Mouse (Mus musculus) lung, embryonic 15.5 days (tissue): ENCODE measurements around the gene Rpl27. TPM values are rescaled to one million over a fixed set of nuclear protein-coding genes. Genes with fewer than 3 reads are reported as not detected.
A peak's percentile ranks its signal among the peaks of the same experiment; 100 is the strongest.
"Not testable (repeated sequence)": the region's sequence is repeated elsewhere in the genome, so short reads cannot be mapped to it uniquely, and the experiment has no call there.

Experiments
- ATAC-seq: fragments of 200-750 bp; cut with Nextera tagmentation; 2 replicates; pipeline ENCODE4 v1.8.0; 2017; ENCODE audit warnings: moderate number of reproducible peaks, borderline replicate concordance; ENCODE audit not compliant: low FRiP score, low TSS enrichment; ENCODE audit errors: extremely low read depth
- H3K27ac ChIP-seq: fragments of 300-500 bp; sonication (generic); 2 replicates; pipeline ENCODE4 v1.5.1; 2015; ENCODE audit warnings: moderate library complexity, mild to moderate bottlenecking, inconsistent platforms
- H3K27me3 ChIP-seq: fragments of 300-500 bp; sonication (generic); 2 replicates; pipeline ENCODE4 v1.6.1; 2015; ENCODE audit warnings: inconsistent platforms
- H3K36me3 ChIP-seq: fragments of 300-500 bp; sonication (generic); 2 replicates; pipeline ENCODE4 v1.6.1; 2015; ENCODE audit warnings: inconsistent platforms
- H3K4me1 ChIP-seq: fragments of 300-500 bp; sonication (generic); 2 replicates; pipeline ENCODE4 v1.6.1; 2015; ENCODE audit warnings: inconsistent platforms
- H3K4me2 ChIP-seq: fragments of 300-500 bp; sonication (generic); 2 replicates; pipeline ENCODE4 v1.6.1; 2015; ENCODE audit warnings: inconsistent platforms, mild to moderate bottlenecking, moderate library complexity
- H3K4me3 ChIP-seq: fragments of 300-500 bp; sonication (generic); 2 replicates; pipeline ENCODE4 v1.5.1; 2015; ENCODE audit warnings: mild to moderate bottlenecking, inconsistent platforms
- H3K9ac ChIP-seq: fragments of 300-500 bp; sonication (generic); 2 replicates; pipeline ENCODE4 v1.6.1; 2015; ENCODE audit warnings: inconsistent platforms
- H3K9me3 ChIP-seq: fragments of 300-500 bp; sonication (generic); 2 replicates; pipeline ENCODE4 v1.6.1; 2016; ENCODE audit warnings: inconsistent platforms
- WGBS: fragments of 180-500 bp; shearing (Covaris S2); methylation state at CpG from one replicate; pipeline ENCODE4 v1.1.7; 2015; 5-methylcytosine and 5-hydroxymethylcytosine counted together
- polyA plus RNA-seq: library from polyadenylated mRNA; unstranded; fragments of >200 nt; fragmentation: Nextera tagmentation; extraction: Ambion mirVana; gene quantifications from 2 replicates; pipeline ENCODE4 v1.2.1, GENCODE M21; 2015

Gene Rpl27
- polyA plus RNA-seq, 1 experiment from 2014 or later: 299 TPM

DNA sequence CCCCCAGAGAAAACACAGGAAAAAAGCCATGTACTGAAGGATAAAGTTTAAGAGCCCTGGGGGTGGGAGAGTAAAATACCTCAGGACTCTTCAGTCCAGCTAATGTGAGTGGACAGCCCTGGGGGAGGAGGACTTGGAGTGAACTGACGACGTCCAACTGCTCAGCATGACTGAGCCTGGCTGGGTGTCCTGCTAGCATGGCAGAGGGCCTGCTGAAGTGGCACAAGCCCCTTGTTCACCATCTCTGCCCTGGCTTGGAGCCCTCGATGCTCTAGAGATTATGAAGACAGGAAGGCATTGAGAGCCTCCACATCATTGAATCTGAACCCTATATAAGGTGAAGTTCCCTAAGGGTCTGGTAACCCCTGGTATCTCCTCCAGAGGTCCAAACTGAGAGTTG is 29.8 kb downstream of the Rpl27 start:
- Histone ChIP-seq H3K4me3 (no peak overlapping the region), H3K27me3 (no peaks in the 10 kb centered on the region), H3K36me3 (no peaks in the 10 kb centered on the region), H3K27ac (no peak overlapping the region), H3K4me1 (peaks cover 15% of the 10 kb centered on the region), H3K9me3 (no peaks in the 10 kb centered on the region), H3K4me2 (no peak overlapping the region), H3K9ac (no peak overlapping the region)
- ATAC-seq: no peak
- WGBS: 41% methylated on average over 3 of the region's 3 CpGs

DNA sequence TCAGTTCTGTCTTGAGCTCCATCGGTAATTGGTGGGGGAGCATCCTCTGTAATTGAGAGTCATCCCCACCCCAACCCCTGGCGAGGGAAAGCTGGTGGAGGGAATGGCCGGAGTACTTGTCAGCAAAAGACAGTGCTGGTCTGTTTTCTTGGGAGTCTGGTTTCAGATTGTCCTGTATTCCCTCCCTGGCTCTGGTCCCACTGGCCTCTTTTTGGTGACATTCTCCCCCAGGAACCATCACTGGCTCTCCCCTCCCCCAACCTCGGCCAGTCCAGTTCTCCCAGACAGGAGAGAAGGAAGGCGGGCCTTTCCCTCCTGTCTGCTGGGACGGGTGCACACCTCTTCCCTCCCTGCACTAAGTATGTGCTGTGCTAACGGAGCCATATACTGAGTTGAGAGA is 30.2 kb downstream of the Rpl27 start:
- Histone ChIP-seq H3K4me2 (no peak overlapping the region), H3K4me3 (no peak overlapping the region), H3K27me3 (no peaks in the 10 kb centered on the region), H3K36me3 (no peaks in the 10 kb centered on the region), H3K9me3 (no peaks in the 10 kb centered on the region), H3K4me1 (peaks cover 12% of the 10 kb centered on the region), H3K9ac (no peak overlapping the region), H3K27ac (no peak overlapping the region)
- no peak for ATAC-seq
- WGBS: 39% methylated on average over 7 of the region's 7 CpGs

DNA sequence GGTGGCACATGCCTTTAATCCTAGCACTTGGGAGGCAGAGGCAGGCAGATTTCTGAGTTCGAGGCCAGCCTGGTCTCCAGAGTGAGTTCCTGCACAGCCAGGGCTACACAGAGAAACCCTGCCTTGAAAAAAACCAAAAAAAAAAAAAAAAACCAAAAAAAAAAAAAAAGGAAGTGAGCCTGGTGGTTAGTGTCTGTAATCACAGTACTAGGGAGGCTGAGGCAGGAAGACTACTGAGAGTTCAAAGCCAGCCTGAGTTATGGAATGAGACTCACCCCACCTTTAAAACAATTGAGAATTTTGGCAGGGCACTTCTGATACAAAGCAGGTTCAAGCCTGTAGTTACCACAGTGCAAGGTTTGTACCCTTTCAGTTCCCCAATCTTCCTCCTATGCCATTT is 31.6 kb downstream of the Rpl27 start:
- H3K4me3 ChIP-seq, H3K36me3 ChIP-seq, H3K27ac ChIP-seq, H3K4me1 ChIP-seq, H3K4me2 ChIP-seq, H3K27me3 ChIP-seq, ATAC-seq, H3K9ac ChIP-seq, H3K9me3 ChIP-seq: not testable (repeated sequence)
- 75% methylated on average over 1 of the region's 1 CpGs for WGBS

DNA sequence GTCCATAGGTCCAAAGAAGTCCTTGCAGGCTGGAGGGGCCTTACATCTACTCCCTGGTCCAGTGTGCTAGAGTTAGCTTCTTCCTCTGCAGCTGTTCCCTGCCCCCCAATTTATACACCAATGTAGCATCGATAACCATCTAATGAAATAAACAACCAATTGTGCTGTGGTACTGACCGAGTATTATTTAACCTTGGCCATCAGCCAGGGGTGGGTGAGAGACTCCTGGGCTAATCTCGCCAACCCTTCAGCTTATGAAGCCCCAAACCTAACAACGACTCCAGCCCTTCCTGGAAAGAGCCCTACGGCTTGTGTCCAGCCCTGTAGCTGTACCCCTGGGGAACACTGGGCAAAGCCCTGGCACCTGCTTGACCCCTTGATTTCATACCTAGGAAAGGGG is 32.2 kb downstream of the Rpl27 start:
- no peak for ATAC-seq
- WGBS: 58% methylated on average over 5 of the region's 5 CpGs

DNA sequence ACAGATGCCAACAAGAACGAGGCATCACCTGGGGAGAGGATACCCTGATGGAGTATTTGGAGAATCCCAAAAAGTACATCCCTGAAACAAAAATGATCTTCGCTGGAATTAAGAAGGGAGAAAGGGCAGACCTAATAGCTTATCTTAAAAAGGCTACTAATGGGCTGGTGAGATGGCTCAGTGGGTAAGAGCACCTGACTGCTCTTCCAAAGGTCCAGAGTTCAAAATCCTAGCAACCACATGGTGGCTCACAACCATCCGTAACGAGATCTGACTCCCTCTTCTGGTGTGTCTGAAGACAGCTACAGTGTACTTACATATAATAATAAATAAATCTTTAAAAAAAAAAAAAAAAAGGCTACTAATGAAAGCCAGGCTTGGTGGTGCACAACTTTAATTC is 34.3 kb downstream of the Rpl27 start:
- H3K36me3 ChIP-seq, H3K9ac ChIP-seq, H3K27ac ChIP-seq, H3K4me2 ChIP-seq, H3K27me3 ChIP-seq, H3K4me3 ChIP-seq, ATAC-seq, H3K9me3 ChIP-seq, H3K4me1 ChIP-seq: not testable (repeated sequence)
- 79% methylated on average over 4 of the region's 4 CpGs for WGBS

More for the DNA sequence above, 32.2 kb downstream of the Rpl27 start:
- no peak overlapping the region for H3K4me3 ChIP-seq
- no peaks in the 10 kb centered on the region for H3K27me3 ChIP-seq
- no peak overlapping the region for H3K9ac ChIP-seq
- no peak overlapping the region for H3K27ac ChIP-seq
- H3K36me3 ChIP-seq: no peaks in the 10 kb centered on the region
- no peak overlapping the region for H3K4me2 ChIP-seq
- peaks cover 4% of the 10 kb centered on the region; the same call in 1 of the 2 replicates for H3K4me1 ChIP-seq
- no peaks in the 10 kb centered on the region for H3K9me3 ChIP-seq

DNA sequence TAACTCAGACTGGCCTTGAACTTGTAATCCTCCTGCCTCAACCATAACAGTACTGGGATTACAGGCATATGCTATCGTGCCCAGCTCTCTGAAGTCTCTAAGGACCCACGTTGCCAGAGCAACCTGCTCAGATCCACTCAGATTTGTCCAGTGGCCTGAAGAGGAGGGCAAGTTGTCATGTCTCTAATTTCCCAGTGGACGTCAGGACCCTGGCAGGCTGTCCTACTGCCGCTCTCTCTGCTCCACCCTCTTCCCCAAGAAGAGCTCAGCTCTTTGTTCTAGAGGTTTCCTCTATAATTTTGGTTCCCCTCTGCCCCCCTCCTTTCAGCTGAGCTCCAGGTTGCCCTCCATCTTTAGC is 35.1 kb downstream of the Rpl27 start:
- Histone ChIP-seq H3K9me3 (no peaks in the 10 kb centered on the region), H3K4me2 (no peak overlapping the region), H3K36me3 (no peaks in the 10 kb centered on the region), H3K27me3 (no peaks in the 10 kb centered on the region), H3K9ac (no peak overlapping the region), H3K4me1 (peaks cover 7% of the 10 kb centered on the region; the same call in 1 of the 2 replicates), H3K27ac (no peak overlapping the region), H3K4me3 (no peak overlapping the region)
- 43% methylated on average over 4 of the region's 4 CpGs for WGBS
- no peak for ATAC-seq

DNA sequence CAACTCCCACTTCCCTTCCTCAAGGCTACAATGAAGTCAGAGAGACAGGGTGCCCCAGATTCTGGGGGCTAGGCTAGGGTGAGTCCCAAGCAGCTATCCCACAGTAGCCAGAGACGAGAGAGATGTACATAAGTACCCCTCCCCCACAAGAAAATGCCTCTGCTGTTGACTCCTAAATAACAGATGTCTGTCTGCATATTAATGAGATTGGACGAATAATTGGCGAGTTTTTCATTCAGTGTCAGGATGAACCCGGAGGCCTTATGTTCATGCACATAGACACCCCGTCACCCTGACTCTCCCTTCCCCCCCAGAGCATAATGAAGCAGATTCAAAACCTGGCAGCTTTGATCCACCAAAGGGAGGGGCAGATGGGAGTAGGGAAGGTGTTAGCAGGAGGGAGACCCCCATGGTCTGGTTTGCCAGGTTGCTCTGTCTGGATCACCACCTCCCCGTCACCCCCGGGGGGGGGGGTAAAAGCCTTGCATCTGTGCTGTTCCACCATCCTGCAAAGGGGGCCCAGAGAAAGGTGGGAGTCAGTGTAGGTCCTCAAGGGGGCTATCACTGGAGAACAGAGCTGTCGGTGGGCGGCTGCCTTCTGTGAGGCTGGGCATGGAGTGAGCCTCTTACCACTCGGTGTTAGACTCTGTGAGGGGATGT is 35.6 kb downstream of the Rpl27 start:
- no peak overlapping the region for H3K27ac ChIP-seq
- ATAC-seq: no peak
- no peak overlapping the region for H3K9ac ChIP-seq
- H3K4me1 ChIP-seq: peaks cover 7% of the 10 kb centered on the region; the same call in 1 of the 2 replicates
- H3K9me3 ChIP-seq: no peaks in the 10 kb centered on the region
- H3K4me2 ChIP-seq: no peak overlapping the region
- H3K27me3 ChIP-seq: no peaks in the 10 kb centered on the region
- 55% methylated on average over 10 of the region's 10 CpGs for WGBS
- no peaks in the 10 kb centered on the region for H3K36me3 ChIP-seq
- H3K4me3 ChIP-seq: no peak overlapping the region

DNA sequence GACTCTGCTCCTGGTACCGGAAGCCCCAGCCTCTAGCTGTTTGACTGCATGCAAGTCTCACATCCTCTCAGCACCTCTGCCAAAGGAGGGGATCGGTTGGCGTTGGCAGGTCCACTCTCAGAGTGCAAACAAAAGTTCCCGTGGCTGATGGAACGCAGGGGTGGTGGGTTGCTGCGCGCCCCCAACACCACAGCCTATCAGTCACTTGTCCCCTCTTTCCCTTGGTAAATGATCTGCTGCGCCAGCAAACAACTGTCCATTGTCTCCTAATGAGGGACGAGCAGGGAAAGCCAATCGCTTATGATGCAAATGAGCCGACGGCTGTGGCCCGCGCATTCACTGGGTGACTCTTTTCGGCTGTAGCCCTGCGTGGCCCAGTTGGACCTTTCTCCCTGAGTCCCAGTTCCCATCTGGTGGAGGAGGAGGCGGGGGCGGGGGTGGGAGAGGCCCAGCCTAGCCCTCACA is 37.1 kb downstream of the Rpl27 start:
- H3K27ac ChIP-seq: no peak overlapping the region
- peaks cover 7% of the 10 kb centered on the region; the same call in 1 of the 2 replicates for H3K4me1 ChIP-seq
- H3K27me3 ChIP-seq: no peaks in the 10 kb centered on the region
- no peak overlapping the region for H3K9ac ChIP-seq
- H3K4me3 ChIP-seq: 0 out of 2 replicates have a peak overlapping the region, but pooled peaks have one; percentile 12
- H3K9me3 ChIP-seq: no peaks in the 10 kb centered on the region
- WGBS: 6% methylated on average over 18 of the region's 18 CpGs
- peak overlapping the region; percentile 38 for H3K4me2 ChIP-seq
- no peaks in the 10 kb centered on the region for H3K36me3 ChIP-seq
- no peak for ATAC-seq

DNA sequence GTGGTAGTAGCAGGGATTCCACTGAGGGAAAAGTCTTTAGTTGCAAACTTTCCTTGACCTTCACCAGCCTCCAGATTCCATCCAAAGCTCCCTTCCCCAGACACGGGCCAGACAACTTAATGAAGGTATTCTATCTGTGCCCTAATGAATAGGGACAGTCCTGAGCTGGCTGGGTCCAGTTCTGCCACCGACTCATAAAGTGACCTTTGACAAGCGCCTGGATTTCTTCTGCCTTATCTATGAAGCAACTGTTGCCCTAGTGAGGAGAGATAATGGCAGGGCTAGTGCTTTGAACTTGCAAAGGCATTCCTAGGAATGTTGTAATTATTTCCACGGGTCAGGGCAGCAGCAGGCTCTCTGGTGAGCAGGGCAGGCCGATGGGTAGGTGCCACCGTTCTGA is 38.8 kb downstream of the Rpl27 start:
- ATAC-seq: no peak
- no peak overlapping the region for H3K27ac ChIP-seq
- WGBS: 16% methylated on average over 6 of the region's 6 CpGs

DNA sequence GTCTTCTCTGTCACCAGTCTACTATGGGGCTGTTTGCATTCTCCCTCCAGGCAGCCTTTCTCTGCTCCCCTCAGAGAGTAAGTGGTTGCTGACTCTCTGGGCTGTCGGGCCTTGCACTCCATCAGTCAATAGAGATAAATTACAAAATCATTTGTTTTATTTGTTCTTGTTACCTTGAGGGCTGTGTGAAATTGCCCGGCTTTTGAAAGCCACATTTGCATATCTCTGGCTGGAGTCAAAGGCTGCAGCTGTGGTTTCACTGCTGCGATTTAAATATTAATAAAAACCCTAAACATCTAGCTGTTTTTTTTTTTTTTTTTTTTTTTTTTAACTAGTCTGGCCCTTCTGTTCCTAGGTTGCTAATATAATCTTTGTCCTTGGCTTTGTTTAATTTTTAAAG is 41.7 kb downstream of the Rpl27 start:
- ATAC-seq: no peak
- Histone ChIP-seq H3K9me3 (no peaks in the 10 kb centered on the region), H3K27ac (no peak overlapping the region), H3K27me3 (no peaks in the 10 kb centered on the region), H3K4me1 (peaks cover 7% of the 10 kb centered on the region; the same call in 1 of the 2 replicates), H3K4me3 (no peak overlapping the region), H3K36me3 (0 out of 2 replicates have a peak, but pooled peaks cover 12% of the 10 kb centered on the region), H3K4me2 (no peak overlapping the region), H3K9ac (no peak overlapping the region)
- 24% methylated on average over 3 of the region's 3 CpGs for WGBS

More for the DNA sequence above, 38.8 kb downstream of the Rpl27 start:
- Histone ChIP-seq H3K4me2 (no peak overlapping the region), H3K4me3 (no peak overlapping the region), H3K27me3 (no peaks in the 10 kb centered on the region), H3K36me3 (no peaks in the 10 kb centered on the region), H3K9me3 (no peaks in the 10 kb centered on the region), H3K9ac (no peak overlapping the region), H3K4me1 (peaks cover 7% of the 10 kb centered on the region; the same call in 1 of the 2 replicates)

DNA sequence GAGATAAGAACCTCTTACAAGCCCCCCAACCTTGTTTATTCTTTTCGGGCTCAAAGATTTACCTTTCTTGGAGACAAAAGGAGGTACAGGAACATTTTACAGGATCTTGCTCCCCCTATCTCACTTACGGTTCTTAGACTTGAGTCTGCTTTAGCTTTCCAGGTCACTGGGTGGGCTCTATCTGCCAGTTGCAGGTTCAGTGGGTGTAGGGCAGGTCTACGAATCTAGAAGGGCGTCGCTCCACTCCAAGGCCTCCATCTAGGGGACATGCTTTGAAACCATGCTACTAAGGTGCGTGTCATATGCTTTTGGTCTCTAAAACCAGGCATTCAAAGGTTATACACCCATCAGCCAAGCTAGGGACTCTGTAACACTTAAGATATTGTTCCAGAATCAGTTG is 42.1 kb downstream of the Rpl27 start:
- peaks cover 3% of the 10 kb centered on the region; the same call in 1 of the 2 replicates for H3K4me1 ChIP-seq
- H3K36me3 ChIP-seq: peaks cover 17% of the 10 kb centered on the region; the same call in 1 of the 2 replicates
- H3K9me3 ChIP-seq: no peaks in the 10 kb centered on the region
- 59% methylated on average over 6 of the region's 6 CpGs for WGBS
- H3K9ac ChIP-seq: no peak overlapping the region
- no peak overlapping the region for H3K4me3 ChIP-seq
- ATAC-seq: no peak
- no peak overlapping the region for H3K27ac ChIP-seq
- H3K4me2 ChIP-seq: no peak overlapping the region
- no peaks in the 10 kb centered on the region for H3K27me3 ChIP-seq

DNA sequence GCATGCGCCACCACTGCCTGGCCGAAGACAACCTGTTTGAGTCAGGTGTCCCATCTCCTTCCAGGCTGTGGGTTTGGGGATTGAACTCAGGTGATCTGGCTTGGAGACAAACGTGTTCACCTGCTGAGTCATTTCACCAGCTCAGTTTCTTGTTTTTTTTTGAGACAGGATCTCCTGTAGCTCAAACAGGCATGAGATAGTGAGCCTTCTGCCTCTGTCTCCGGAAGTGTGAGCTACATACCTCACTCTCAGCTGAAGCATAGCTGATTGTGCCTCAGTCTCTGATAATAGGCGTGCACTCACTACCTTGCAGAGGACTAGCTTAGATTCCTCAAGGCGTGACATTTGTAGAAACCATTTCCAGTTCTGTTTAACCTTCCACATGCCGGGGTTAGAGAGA is 42.7 kb downstream of the Rpl27 start:
- ATAC-seq: no peak
- Histone ChIP-seq H3K27me3 (no peaks in the 10 kb centered on the region), H3K9me3 (no peaks in the 10 kb centered on the region), H3K9ac (no peak overlapping the region), H3K4me3 (no peak overlapping the region), H3K36me3 (peaks cover 22% of the 10 kb centered on the region; the same call in 1 of the 2 replicates), H3K4me2 (no peak overlapping the region), H3K4me1 (no peaks in the 10 kb centered on the region), H3K27ac (no peak overlapping the region)
- WGBS: 75% methylated on average over 7 of the region's 7 CpGs
